Comparison of ENCODE assay signal across 14 mouse cellular contexts in the genomic region with DNA sequence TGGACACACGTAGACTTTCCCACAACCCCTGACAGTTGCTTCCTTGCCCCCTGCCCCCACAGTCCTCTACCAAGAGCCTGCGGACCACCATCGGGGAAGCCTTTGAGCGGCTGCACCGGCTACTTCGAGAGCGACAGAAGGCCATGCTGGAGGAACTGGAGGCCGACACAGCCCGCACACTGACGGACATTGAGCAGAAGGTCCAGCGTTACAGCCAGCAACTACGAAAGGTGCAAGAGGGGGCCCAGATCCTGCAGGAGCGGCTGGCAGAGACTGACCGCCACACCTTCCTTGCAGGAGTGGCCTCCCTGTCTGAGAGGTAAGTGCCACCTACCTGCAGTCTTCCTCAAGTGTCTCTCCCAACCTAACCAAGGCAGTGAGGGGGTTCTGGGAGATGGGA. TPM values are rescaled to one million over a fixed set of nuclear protein-coding genes. Genes with fewer than 3 reads are reported as not detected.
A peak's percentile ranks its signal among the peaks of the same experiment; 100 is the strongest.
DNase-seq lines count a peak whose midpoint lies in the region; ATAC-seq and TF ChIP-seq lines count a peak whose summit lies in the region.
"Had no signal": no experiment of that assay in that cellular context is flagged by ENCODE, and none has a peak within 500 bp of the region (broad histone marks: within the 10 kb centered on the region; RNA-seq: fewer than 3 reads in every experiment).

No protein-coding gene starts in this region.

- H3K4me1 ChIP-seq in forebrain, postnatal 0 days (ENCODE audit: insufficient read depth) = peaks cover 13% of the 10 kb centered on the region
- peaks cover 49% of the 10 kb centered on the region for H3K4me1 ChIP-seq in limb, embryonic 15.5 days

- WGBS in forebrain, postnatal 0 days = 89% methylated on average over 14 of the region's 14 CpGs
- 82% methylated on average over 14 of the region's 14 CpGs for WGBS in limb, embryonic 15.5 days

- no peak overlapping the region for H3K9ac ChIP-seq in forebrain, postnatal 0 days
- no peak overlapping the region for H3K9ac ChIP-seq in limb, embryonic 15.5 days

- H3K4me2 ChIP-seq in forebrain, postnatal 0 days (ENCODE audit: low read depth) = no peak overlapping the region
- no peak overlapping the region for H3K4me2 ChIP-seq in limb, embryonic 15.5 days

- no peak for ATAC-seq in forebrain, postnatal 0 days
- ATAC-seq in limb, embryonic 15.5 days (ENCODE audit: insufficient number of reproducible peaks, low FRiP score, low TSS enrichment, low read depth) = no peak

- peak; percentile 32 for DNase-seq in cerebellum, adult 8-10 months
- DNase-seq in cerebellum, postnatal 14 days = no peak
- peak; percentile 41 to 48 for DNase-seq in cerebellum, postnatal 25 days
- DNase-seq in forebrain, postnatal 0 days = no peak
- no peak for DNase-seq in embryo, embryonic 11 days
- DNase-seq in spleen, postnatal 14 days (ENCODE audit: low spot score in 2 of 2) = no peak
- DNase-seq in lung, postnatal 36 days = no peak
- DNase-seq: kidney, adult 2 months; liver; lung, postnatal 14 days; retina, postnatal 1 day had no signal

- H3K4me3 ChIP-seq in forebrain, postnatal 0 days (ENCODE audit: low read depth, low read length) = no peak overlapping the region
- no peak overlapping the region for H3K4me3 ChIP-seq in limb, embryonic 15.5 days
- H3K4me3 ChIP-seq: layer of hippocampus, adult 2 months had no signal

- no peak for TF ChIP-seq CTCF in forebrain, postnatal 0 days (IDR thresholded peaks at IDR 0.05; ENCODE audit: low read depth)

- no peaks in the 10 kb centered on the region for H3K9me3 ChIP-seq in forebrain, postnatal 0 days (ENCODE audit: low read length)
- H3K9me3 ChIP-seq in limb, embryonic 15.5 days = no peaks in the 10 kb centered on the region
- H3K9me3 ChIP-seq: G1E had no signal

- no peaks in the 10 kb centered on the region for H3K27me3 ChIP-seq in forebrain, postnatal 0 days (ENCODE audit: insufficient read depth, low read length)
- H3K27me3 ChIP-seq in limb, embryonic 15.5 days = no peaks in the 10 kb centered on the region

- H3K27ac ChIP-seq in forebrain, postnatal 0 days (ENCODE audit: low read depth, low read length) = peak overlapping the region; percentile 92; the same call in 1 of the 2 replicates
- H3K27ac ChIP-seq in limb, embryonic 15.5 days = 0 out of 2 replicates have a peak overlapping the region, but pooled peaks have one; percentile 86

- H3K36me3 ChIP-seq in forebrain, postnatal 0 days (ENCODE audit: insufficient read depth) = peaks cover 14% of the 10 kb centered on the region
- peaks cover 14% of the 10 kb centered on the region; the same call in 1 of the 2 replicates for H3K36me3 ChIP-seq in limb, embryonic 15.5 days
- H3K36me3 ChIP-seq: G1E had no signal

RNA-seq across cellular contexts. Expression of gene Trim62, which starts 17.1 kb away (rescaled TPM):
- total RNA-seq in forebrain, postnatal 0 days (2014; rRNA removed) = 10.9 and 15.7 TPM in 2 replicates
- 15.5 and 20.4 TPM in 2 replicates for polyA plus RNA-seq in forebrain, postnatal 0 days (2015; fragmentation: Nextera tagmentation; extraction: Ambion mirVana)
- 5.5 and 5.7 TPM in 2 replicates for polyA plus RNA-seq in limb, embryonic 15.5 days (2015; fragmentation: Nextera tagmentation; extraction: Ambion mirVana)
- polyA plus RNA-seq: G1E had no signal

Comparison
In these comparisons a context has a peak if more than half of its experiments do, and no peak if none do; other contexts are left out.
1. DNase-seq: peak in cerebellum, adult 8-10 months (single experiment) and cerebellum, postnatal 25 days (2 of 2); none in cerebellum, postnatal 14 days (0 of 2), forebrain, postnatal 0 days (single experiment), embryo, embryonic 11 days (single experiment), spleen, postnatal 14 days (0 of 2) and lung, postnatal 36 days (single experiment).